Mouse (Mus musculus) right cerebral cortex, postnatal 4 days (tissue): Measurements from ENCODE around the gene March2.
"Not testable (repeated sequence)": the region's sequence is repeated elsewhere in the genome, so short reads cannot be mapped to it uniquely, and the experiment has no call there.

Source experiments
- DNase-seq: peaks from one replicate; pipeline ENCODE4 v3.0.0-alpha.2; 2022

March2 gene

GRCm38 (mm10) chr17:33718384-33718881, at the start of gene March2:
March2 (minus strand) TSS chr17:33718670.
- DNase-seq, result peak; percentile 93

GRCm38 (mm10) chr17:33766389-33766788, 47.9 kb upstream of the March2 start:
- no peak for DNase-seq

GRCm38 (mm10) chr17:33760255-33761165, 42.0 kb upstream of the March2 start, which contains the start of gene Rab11b:
Rab11b (minus strand) TSS chr17:33760530.
- DNase-seq, result peak; percentile 99

- DNase-seq, result peak; percentile 84
Measured at GRCm38 (mm10) chr17:33759767-33760254, 41.3 kb upstream of the March2 start.

GRCm38 (mm10) chr17:33757231-33757630, 38.8 kb upstream of the March2 start:
- no peak for DNase-seq

GRCm38 (mm10) chr17:33756108-33756790, 37.8 kb upstream of the March2 start:
- no peak for DNase-seq

GRCm38 (mm10) chr17:33755418-33756107, 37.1 kb upstream of the March2 start:
- no peak for DNase-seq

GRCm38 (mm10) chr17:33754656-33755055, 36.2 kb upstream of the March2 start:
- DNase-seq, result no peak

- no peak for DNase-seq
Measured at GRCm38 (mm10) chr17:33752297-33752696, 33.8 kb upstream of the March2 start.

- no peak for DNase-seq
Measured at GRCm38 (mm10) chr17:33751181-33751580, 32.7 kb upstream of the March2 start.

GRCm38 (mm10) chr17:33749451-33749850, 31.0 kb upstream of the March2 start:
- DNase-seq, result no peak

GRCm38 (mm10) chr17:33746011-33746410, 27.5 kb upstream of the March2 start:
- no peak for DNase-seq

- no peak for DNase-seq
Measured at GRCm38 (mm10) chr17:33744686-33745384, 26.4 kb upstream of the March2 start.

- no peak for DNase-seq
Measured at GRCm38 (mm10) chr17:33742420-33742819, 23.9 kb upstream of the March2 start.

GRCm38 (mm10) chr17:33733526-33733925, 15.1 kb upstream of the March2 start:
- DNase-seq, result not testable (repeated sequence)

- DNase-seq, result not testable (repeated sequence)
Measured at GRCm38 (mm10) chr17:33732556-33733083, 14.2 kb upstream of the March2 start.

GRCm38 (mm10) chr17:33729215-33729614, 10.7 kb upstream of the March2 start:
- DNase-seq, result no peak

GRCm38 (mm10) chr17:33728396-33728795, 9.9 kb upstream of the March2 start:
- DNase-seq, result no peak

- DNase-seq, result no peak
Measured at GRCm38 (mm10) chr17:33719736-33720378, 1.4 kb upstream of the March2 start.

- DNase-seq, result no peak
Measured at GRCm38 (mm10) chr17:33718944-33719725, 665 bp upstream of the March2 start.

GRCm38 (mm10) chr17:33717982-33718381, 488 bp downstream of the March2 start:
- DNase-seq, result no peak
